Mouse (Mus musculus) gastrocnemius, postnatal 10 days (tissue): Measurements from ENCODE around the gene Rbp1. TPM values are rescaled to one million over a fixed set of nuclear protein-coding genes. Genes with fewer than 3 reads are reported as not detected.
A peak's percentile ranks its signal among the peaks of the same experiment; 100 is the strongest.

Experiments used
- DNase-seq: peaks from one replicate; pipeline ENCODE4 v3.0.0; 2021; ENCODE audit warnings: mixed read lengths
- total RNA-seq, 2 experiments: library from RNA; stranded (reverse); gene quantifications; 2 replicates each; pipeline ENCODE4 v1.2.3; 2021

The Rbp1 gene
- total RNA-seq, 2 experiments from 2014 or later = 5.9 to 6.9 TPM

DNA sequence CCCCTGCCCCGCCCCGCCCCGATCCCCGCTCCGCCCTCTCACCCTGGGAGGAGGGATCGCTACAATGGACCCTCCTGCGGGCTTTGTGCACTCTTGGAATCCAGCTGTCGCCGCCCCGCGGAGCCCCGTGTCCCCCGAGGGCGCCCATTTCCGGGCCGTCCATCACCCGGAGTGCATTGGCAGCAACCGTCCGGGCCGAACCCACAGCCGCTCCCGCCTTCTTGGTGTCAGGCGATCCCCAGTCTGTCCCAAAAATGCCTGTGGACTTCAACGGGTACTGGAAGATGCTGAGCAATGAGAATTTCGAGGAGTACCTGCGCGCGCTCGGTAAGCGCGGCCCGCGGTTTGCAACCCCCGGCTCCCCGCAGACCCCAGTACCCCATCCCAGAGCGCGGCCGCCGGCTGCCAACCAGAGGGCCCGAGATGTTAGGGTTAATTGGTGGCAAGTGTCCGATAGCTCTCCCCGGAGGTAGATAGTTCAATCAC is 2.0 kb downstream of the Rbp1 start:
- peak; percentile 52 for DNase-seq

DNA sequence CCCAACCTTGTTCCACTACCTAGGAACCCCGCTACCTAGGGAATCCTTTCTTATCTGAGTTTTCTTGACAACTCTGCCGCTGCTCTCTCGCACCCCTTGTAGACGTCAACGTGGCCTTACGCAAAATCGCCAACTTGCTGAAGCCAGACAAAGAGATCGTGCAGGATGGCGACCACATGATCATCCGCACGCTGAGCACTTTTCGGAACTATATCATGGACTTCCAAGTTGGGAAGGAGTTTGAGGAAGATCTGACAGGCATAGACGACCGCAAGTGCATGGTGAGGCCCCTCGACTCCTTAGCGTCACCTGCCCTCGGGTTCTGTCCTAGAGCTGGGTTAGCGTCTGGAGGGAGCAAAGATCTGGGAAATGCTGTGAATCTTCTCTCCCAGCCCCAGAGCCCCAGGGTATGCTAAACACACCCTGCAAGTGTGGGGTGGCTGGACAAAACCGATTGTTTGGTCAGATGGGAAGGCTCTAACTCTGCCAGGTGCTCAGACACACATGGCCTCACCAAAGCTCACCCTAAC is 2.7 kb downstream of the Rbp1 start:
- DNase-seq = no peak

DNA sequence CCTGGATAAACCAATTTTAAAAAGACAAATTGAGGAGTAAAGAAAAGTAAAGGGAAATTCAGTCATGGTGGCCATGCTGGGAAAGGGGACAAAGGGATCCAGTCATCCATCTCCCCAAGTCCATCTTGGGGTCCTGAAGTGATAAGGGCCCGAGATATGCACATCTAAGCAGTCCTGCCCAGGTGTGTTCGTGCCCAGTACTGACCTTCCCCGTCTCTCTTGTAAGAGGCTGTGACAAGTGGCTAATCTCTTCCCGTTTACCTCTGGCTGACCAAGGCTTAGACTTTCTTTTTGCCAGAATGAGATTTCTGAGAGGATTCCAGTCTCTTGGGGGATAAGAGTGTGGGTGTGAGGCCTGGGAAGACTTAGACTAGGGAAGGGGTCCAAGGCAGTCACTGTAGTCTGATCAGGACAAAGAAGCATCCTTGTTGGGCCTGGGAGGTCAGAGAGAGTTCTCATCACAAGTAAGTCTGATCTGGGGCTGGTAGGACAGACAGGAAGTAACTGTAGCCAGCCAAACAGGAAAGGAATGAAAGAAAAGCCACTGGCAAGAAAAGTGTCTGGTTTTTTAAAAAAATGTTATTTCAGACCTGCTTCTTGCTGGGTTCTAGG is 5.3 kb downstream of the Rbp1 start:
- no peak for DNase-seq

DNA sequence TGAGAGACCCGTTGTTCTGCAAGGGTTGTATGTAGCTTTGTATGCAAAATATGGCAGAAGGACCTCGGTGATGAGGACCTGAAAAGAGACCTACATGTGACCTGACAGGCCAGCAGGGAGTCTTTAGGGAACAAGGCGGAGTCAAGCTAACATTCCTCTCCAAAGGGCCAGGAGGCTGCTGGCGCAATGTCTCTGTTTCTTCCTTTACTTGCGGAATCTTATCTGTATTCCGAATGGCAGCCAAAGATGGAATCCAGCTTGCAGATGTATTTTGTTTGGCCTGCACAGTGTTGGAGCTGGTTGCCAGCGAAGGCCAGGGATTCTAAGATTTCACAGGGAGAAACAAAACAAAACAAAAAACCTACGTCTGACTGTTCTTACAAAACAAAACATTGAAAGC is 6.0 kb downstream of the Rbp1 start:
- no peak for DNase-seq

DNA sequence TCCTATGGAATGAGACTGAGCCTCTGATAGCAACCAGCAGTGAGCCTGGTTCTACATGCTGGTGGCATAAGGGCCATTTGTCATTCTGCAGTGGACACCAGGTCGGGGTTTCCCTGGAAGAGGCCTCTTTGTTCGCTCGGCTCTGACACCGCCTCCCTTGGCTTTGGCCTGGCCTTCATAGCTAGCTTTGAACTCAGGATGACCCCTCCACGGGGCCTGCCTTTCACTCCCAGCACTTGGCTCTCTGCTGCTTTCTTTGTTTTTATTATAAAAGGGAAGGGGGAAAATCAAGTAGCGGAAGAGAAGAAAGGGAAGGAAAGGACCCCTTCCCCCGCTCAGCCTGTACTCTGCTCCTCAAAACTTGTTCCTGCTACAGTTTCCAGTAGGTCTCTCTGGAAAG is 7.0 kb downstream of the Rbp1 start:
- no peak for DNase-seq

DNA sequence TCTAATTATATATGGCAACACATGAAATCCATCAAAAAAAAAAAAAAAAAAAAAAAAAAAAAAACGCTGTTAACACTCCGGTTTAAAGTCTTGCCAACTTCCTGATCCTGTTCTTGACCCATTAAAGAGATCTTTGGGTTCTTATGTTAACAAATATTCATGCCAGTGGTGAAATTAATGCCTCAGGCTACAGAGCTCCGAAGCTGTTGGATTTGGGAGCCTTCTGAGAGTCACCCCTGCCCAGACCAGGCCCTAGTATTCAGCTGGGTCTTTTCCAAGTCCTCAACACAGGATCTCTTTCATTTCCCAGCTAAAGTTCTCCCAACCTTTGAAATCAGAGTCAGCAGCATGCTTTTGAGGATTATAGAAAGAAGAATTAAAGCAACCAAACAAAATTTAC is 7.8 kb downstream of the Rbp1 start:
- DNase-seq = no peak

DNA sequence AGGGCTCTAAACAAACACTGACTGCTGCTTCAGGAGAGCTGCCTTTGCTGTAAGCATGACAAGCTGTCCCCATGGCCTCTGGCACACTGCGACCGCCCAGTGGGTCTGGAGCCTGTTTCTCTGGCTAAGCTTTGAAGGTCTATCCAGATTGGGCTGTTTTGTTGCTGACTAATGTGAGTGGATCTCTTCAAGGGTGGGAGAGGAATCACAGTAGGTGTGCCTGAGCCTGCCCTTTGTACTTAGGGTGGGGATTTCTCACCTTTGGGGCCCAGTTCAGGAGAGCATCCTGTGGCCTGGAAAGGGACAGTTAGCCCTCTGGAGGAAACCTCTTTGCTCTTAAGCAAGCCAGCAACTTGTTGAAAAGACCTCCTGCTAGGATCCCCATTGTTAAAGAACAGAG is 10.3 kb downstream of the Rbp1 start:
- no peak for DNase-seq

DNA sequence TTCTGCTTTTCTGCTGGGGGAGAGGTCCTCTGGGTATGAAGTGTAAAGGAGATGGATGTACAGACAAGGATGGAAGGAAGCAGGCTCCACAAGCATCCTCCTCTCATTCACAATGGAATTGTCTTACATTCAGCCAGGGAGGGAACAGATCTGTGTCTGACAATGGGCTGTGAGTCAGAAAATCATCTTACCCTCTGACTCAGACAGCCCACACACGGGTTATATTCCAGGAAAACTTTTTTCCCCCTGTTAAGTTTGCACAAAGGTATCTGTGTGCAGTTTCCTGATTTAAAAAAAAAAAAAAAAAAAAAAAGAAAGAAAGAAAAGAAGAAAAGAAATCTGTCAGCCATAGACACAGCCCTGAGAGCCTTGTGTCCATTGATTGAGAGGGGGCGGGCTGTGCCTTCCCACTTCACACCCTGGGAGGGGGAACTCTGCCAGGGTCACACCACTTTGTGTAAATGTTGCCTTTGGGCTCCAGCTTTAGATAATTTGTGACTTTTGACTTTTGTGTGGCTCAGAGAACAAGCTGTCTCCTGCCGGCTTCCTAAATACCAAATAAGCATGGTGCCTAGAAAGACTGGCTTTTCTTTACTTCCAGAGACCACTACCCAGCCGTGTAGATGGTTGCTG is 11.3 kb downstream of the Rbp1 start:
- DNase-seq = no peak

DNA sequence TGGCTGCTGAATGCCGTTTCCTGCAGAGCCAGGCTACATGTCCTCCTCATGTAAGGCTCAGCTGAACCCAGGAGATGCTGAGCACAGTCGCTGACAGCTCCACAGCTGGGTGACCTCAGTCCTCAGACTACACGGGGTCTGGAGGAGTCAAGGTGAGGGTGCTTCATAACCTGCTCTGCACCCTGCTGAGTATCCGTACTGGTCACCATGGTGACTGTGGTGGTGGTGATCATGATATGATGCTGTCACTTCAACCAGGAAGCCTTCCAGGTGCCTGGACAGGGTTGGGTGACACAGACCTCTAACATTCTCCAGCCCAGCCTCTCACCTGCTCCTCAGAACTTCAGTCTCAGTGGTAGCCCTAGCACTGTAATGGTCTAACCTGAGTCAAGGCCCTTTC is 15.1 kb downstream of the Rbp1 start:
- no peak for DNase-seq

DNA sequence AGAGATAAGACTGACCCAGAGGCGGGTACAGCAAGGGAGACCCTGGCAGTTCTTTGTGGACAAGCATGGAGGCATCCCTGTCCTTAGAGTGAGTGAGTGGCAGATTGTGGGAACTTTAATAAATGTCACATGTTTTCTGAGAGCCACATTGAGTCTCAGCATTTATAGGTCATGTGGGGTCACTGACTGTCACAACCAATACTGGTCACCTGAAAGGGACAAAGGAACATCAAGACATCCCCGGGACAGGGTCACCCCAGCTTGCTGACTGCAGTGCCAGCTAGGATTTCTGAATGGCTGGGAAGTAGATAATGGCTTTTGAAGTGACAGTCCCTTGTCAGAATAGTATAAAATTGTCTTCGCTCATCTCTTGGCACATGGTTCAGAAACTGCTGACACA is 16.3 kb downstream of the Rbp1 start:
- DNase-seq = no peak

DNA sequence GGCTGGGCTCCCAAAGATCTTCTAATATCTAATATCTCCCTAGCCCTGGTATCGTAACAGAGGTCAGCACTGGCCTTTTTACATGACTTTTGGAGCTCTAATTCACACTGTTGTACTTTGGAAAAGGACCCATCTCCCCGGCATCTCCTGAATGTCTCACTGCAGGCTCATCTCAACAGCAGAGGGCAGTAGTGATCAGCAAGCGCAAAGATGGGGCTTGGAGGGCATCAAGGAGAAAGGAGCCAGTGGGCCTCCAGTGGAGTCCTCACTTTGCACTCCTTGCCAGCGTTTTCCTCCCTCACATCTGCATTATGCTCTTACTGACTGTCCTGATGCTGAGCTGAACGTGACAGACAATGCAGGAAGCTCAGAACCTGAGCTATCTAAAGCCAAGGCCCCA is 19.9 kb downstream of the Rbp1 start:
- no peak for DNase-seq

DNA sequence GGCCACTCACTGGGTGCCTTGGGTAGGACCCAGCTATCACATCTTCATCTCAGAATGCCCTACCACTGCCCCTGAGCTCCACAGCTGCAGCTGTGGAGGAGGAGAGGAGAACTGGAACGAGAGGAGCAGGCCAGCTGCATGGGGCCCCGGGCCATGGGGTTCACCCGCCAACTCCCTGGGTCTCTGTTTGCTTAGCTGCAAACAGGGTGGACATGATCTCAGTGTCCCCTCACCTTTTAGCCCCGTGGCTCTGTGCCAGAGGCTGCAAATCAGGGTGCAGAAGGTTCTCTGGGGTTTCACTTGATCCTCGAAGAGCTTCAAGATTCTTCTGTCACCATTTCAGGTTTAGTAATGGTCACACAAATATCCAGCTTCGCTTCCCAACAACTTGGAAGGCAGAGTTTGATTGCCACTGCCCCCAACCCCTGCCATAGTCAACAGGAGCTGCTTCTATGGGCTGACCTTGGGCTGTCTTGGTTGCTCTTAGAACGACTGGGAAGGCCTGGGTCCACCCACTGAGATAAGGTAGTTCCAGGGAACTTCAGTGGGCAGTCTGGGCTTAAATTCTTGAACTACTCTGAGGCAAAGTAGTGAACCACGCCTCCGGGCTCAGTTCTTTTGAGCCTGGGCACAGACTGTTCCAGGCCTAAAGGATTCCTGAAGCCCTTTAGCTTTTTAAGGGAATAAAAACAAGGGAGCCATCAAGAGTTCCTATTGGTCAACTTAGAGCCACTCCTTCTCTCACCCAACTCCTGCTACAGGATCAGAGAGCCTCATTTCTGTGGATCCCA is 22.8 kb downstream of the Rbp1 start:
- no peak for DNase-seq

DNA sequence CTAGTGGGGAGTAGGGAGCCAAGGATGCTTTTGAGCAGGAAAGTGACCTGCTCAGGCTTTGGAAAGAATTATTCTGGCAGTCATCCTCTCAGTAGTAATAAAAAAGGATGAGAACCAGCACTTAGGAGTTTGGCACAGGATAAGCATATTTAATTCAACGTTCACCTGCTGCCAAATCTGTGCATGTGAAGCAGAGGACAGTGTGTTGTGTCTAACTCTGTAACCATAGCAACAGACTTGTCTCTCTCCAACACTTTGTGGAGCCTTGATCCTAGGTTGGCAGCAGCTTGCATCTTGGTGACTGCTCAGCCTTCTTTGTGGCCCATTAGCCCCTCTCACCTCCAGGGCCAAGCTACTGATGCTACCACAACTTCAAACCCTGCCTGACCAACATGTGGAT is 28.2 kb downstream of the Rbp1 start:
- no peak for DNase-seq

DNA sequence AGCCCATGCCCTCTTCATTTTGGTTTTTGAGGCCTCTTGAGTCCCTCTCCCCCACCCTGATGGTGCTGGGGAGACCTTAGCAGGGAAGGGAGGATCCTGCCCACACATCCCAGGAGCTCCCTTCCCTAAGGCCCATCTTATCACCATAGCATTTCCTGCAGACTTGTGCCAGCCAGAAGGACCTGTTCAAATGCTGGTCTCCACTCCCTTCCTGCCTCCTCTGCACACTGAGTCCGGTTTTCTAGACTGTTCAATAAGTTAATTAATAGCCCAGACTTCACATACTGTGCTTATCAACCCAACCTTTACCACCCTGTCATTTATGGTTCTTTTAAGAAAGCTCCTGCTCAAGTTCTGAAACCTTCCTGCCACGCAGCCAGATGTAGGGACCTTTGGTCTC is 43.9 kb downstream of the Rbp1 start:
- DNase-seq = no peak

DNA sequence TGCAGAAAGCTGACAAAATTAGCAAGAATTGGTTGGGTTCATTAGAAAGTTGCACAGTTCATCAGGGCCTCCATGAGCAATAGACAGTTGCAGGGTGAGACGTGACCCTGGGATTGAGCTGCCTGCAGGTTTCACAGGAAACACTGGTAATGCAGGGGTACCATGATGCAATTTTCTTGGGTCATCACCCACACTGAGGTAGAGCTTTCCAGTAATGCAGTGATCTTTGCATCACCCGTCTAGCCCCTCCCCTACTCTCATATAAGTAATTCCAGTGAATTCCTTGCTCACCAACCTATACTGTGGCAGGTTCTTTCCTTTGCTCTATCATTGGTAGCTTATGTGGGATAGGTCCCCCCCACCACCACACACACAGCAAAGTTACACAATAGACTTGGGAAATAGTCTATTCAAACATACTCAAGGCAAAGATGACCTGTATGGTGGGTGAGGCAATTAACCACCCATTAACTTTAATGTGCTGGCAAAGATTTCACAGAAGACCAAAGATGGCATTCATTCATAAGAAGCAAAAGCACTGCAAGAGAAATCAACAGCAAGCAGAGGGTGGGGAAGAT is 57.5 kb downstream of the Rbp1 start:
- no peak for DNase-seq

DNA sequence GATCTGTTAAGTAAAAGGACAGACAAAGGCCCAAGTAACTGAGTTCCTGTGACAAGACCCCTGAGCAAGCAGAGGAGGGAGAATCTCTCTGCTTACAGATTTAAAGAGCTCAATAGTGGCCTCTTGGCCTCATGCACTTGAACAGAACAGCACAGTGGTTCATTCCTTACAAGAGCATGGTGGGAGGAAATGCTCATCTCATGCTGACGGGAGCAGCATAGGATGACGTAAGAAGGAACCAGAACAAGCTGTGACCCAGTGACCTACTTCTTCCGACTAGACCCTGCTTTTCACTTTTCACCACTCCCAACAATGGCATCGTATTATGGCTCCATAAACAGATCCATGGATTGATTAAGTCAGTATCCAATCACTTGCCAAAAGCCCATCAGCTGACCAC is 59.5 kb downstream of the Rbp1 start:
- DNase-seq = no peak

DNA sequence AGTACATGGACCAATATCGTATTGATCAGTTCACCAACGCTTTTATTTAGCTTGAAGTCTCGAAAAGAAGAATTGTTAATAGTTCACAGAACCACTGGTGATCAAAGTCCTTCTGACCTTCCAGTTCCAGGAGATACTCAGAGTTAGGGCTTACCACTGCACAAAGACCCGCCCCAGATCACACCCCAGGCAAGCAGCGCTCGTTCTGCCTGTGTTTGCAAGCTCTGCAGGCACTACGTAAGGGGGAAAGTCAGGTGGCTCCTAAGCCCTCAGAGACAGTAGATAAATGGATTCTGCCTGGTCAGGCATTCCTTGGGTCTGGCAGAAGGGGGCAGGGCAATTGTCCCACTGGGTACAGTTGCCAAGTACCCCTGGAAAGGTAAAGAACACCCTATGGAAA is 62.3 kb downstream of the Rbp1 start:
- DNase-seq = no peak

DNA sequence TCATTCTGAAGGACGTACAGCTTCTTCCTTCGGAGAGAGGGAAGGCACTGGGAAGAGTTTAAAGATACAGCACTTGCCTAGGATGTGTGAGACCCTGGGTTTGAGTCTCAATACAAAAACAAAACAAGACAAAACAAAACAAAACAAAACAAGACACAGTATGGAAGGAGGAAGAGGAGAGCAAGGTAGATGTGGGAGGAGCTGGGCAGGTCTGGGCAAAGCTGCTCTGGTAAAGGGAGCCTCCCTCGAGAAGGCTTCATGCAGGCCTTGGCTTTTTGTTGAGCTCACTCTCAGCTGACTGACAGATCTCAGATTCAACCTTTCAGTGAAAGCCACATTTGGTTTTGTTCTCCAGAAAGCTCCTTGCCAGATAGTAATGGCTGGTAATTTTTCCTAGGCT is 63.1 kb downstream of the Rbp1 start, which contains the start of gene Rbp2:
TSS of gene Rbp2 (plus strand) at position 301 of the 400 bp plus-strand sequence.
- DNase-seq = no peak

DNA sequence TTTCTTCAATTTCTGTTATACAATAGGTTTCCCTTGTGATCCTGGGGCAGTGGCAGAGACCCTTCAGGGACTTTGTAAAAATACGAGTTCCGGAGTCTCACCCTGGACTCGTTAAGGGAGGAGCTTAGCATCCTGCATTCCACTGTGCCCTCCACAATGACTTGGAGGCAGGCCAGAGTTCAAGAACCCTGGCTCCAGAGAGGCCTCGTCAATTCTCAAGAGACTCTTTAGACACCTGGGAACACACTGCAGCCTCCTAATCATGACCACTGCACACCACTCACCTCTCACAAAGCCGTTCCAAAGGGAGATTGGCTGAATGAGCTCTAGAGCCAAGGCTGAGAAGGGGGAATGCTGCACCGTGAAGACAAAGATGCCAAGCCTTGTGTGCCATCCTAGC is 64.5 kb downstream of the Rbp1 start:
- no peak for DNase-seq

DNA sequence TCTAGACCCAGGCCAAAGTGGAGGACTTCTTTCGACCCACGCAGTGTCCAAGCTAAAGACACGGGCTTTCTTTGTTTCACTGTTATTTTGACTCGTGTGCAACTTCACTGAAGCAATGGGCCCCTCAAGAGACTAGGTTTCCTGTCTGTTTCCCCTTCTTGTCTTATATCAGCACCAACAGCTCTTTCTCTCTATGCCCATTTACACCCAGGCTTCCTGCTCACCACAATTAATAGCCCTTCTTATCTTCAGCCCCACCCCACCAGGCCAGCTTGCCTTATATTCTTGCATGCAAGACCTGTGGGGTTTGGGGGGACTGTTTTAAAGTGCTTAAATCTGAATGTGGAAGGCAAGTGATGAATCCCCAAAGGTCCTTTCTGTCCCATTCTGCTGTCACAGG is 66.8 kb downstream of the Rbp1 start:
- DNase-seq = no peak

DNA sequence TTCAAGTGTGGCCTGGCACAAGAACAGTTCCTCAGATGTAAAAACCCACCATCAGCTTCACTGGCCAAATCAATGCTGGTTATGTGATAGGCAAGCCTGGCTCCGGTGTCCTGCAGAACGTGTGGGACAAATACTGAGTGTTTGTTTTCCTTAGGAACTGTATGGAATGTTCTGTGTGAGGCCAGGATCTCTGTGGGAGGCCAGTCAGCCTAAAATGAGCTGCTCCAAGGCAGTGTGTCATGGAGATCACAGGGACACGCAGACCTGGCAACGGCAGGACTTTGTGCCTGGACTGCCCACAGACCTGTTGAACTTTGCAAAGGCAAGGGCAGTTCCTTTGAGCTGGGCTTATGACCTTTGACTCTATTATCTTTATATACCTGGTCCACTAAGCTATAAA is 67.4 kb downstream of the Rbp1 start:
- no peak for DNase-seq

DNA sequence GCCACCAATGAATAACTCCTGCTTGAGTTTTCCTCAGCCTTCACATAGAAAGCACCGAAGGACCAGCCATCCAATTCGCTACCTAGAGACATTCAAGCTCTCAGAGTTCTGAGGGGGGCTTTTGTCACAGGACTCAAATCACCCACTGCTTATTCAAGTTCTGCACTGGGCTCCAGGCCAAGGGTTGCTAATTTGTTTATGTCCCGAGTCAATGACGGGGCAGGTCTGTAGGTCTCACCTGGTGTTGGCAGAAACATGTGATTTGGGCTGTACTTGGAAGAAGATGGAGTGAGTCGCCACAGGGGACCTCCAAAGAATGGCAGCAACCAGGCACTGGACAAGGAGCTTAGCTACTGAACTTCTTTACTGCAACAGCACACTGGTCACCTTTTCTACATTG is 68.3 kb downstream of the Rbp1 start:
- DNase-seq = no peak

DNA sequence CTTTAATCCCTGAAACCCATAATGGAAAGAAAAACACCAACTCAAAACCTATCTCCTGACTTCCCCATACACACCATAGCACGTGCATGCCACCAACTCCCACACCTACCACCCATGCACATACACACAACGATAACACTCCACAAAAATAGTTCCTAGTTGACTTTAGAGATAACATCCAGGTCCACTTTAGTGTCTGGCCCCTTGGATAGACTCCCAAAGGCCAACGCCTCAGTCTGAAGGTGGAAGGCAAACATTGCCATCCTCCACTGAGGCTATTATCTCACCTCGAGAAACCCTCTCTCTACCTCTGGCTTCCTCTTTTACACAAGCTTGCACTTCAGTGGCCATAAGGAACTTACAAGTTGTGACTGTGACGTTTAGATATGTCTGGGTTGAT is 69.5 kb downstream of the Rbp1 start:
- no peak for DNase-seq
